29 mouse cellular contexts compared by ENCODE assay signal in the genomic region with DNA sequence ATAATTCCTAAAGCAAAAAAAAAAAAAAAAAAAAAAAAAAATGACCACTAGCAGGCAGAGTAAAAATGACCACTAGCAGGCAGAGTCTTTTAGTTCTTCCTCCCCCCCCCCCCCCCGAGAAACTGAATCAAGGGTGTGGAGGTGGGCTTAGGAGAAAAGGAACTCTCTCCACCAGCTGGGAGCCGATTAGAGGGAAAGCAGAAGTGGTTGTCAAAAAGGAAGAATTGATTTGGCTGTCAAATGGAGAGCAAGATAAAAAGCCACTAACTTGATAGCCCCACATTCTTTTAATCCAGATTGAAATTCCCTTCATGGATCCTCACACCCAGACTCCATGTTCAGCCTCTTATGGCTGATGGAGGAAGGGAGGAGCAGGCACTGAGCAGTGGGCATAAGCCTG. TPM values are rescaled to one million over a fixed set of nuclear protein-coding genes. Genes with fewer than 3 reads are reported as not detected.
"Had no signal": no experiment of that assay in that cellular context is flagged by ENCODE, and none has a peak within 500 bp of the region (broad histone marks: within the 10 kb centered on the region; RNA-seq: fewer than 3 reads in every experiment).

No protein-coding gene starts in this region.

- H3K4me2 ChIP-seq: liver, embryonic 15.5 days; lung, embryonic 15.5 days; midbrain, embryonic 11.5 days; neural tube, embryonic 13.5 days; neural tube, embryonic 15.5 days had no signal

- H3K4me3 ChIP-seq: liver, embryonic 15.5 days; lung, embryonic 15.5 days; myocyte; neural tube, embryonic 13.5 days; neural tube, embryonic 15.5 days had no signal

- H3K36me3 ChIP-seq: liver, embryonic 15.5 days; lung, embryonic 15.5 days; neural tube, embryonic 13.5 days; neural tube, embryonic 15.5 days had no signal

- H3K27ac ChIP-seq: liver, embryonic 15.5 days; lung, embryonic 15.5 days; macrophage; neural tube, embryonic 13.5 days; neural tube, embryonic 15.5 days had no signal

- H3K9me3 ChIP-seq: liver, embryonic 15.5 days; lung, embryonic 15.5 days; neural tube, embryonic 13.5 days; neural tube, embryonic 15.5 days had no signal

- H3K4me1 ChIP-seq: liver, embryonic 15.5 days; lung, embryonic 15.5 days had no signal

- ATAC-seq: liver, postnatal 0 days; lung, postnatal 0 days; midbrain, embryonic 16.5 days had no signal

- H3K27me3 ChIP-seq: liver, embryonic 15.5 days; lung, embryonic 15.5 days; neural tube, embryonic 13.5 days; neural tube, embryonic 15.5 days had no signal

- H3K9ac ChIP-seq: liver, embryonic 15.5 days; liver, postnatal 0 days; lung, embryonic 15.5 days; neural tube, embryonic 13.5 days; neural tube, embryonic 15.5 days had no signal

- DNase-seq: liver, postnatal 0 days; lung, adult 2 months; lung, postnatal 14 days; lung, postnatal 36 days; midbrain, embryonic 14.5 days; retina, postnatal 1 day; right cerebral cortex, adult 18-20 months; right cerebral cortex, postnatal 25 days; right cerebral cortex, postnatal 4 days; spleen, adult 18-20 months; thymus, adult 18-20 months; thymus, postnatal 14 days; thymus, postnatal 36 days had no signal

RNA-seq across cellular contexts. Expression of gene 1700012A03Rik, which starts 59.2 kb away (rescaled TPM):
- total RNA-seq: megakaryocyte, adult 5-6 weeks; megakaryocyte-erythroid progenitor cell, adult 5-6 weeks had no signal
- polyA plus RNA-seq: liver, embryonic 15.5 days; liver, postnatal 0 days; lung, adult 2 months; lung, embryonic 15.5 days; lung, postnatal 0 days; macrophage; midbrain, embryonic 11.5 days; midbrain, embryonic 14.5 days; midbrain, embryonic 16.5 days; myocyte; neural tube, embryonic 11.5 days; neural tube, embryonic 13.5 days; neural tube, embryonic 15.5 days; small intestine, adult 2 months; stomach, embryonic 14.5 days; stomach, embryonic 16.5 days; thymus, postnatal 0 days had no signal
